Mouse (Mus musculus) midbrain, embryonic 15.5 days (tissue): ENCODE measurements at regions not wholly inside any gene's neighbourhood (a gene's known extent, or its start where the extent isn't known, plus 50 kb on each side); places are given as distances from the start of the nearest gene placed in this dataset.
"Not testable (repeated sequence)": the region's sequence is repeated elsewhere in the genome, so short reads cannot be mapped to it uniquely, and the experiment has no call there.

Experiments used
- ATAC-seq: fragments of 200-750 bp; cut with Nextera tagmentation; replicated peaks from 2 replicates; pipeline ENCODE4 v1.8.0; 2017; ENCODE audit warnings: moderate TSS enrichment
- H3K27ac ChIP-seq: fragments of 300-500 bp; sonication (generic); 2 replicates; pipeline ENCODE4 v1.5.1; 2015; ENCODE audit warnings: mild to moderate bottlenecking, inconsistent platforms
- H3K27me3 ChIP-seq: fragments of 300-500 bp; sonication (generic); replicated peaks from 2 replicates; pipeline ENCODE4 v1.6.1; 2015; ENCODE audit warnings: inconsistent platforms
- H3K36me3 ChIP-seq: fragments of 300-500 bp; sonication (generic); replicated peaks from 2 replicates; pipeline ENCODE4 v1.6.1; 2015; ENCODE audit warnings: inconsistent platforms
- H3K4me1 ChIP-seq: fragments of 300-500 bp; sonication (generic); 2 replicates; pipeline ENCODE4 v1.6.1; 2015; ENCODE audit warnings: inconsistent platforms
- H3K4me2 ChIP-seq: fragments of 300-500 bp; sonication (generic); 2 replicates; pipeline ENCODE4 v1.6.1; 2015; ENCODE audit warnings: inconsistent platforms, mild to moderate bottlenecking, moderate library complexity
- H3K4me3 ChIP-seq: fragments of 300-500 bp; sonication (generic); 2 replicates; pipeline ENCODE4 v1.5.1; 2015; ENCODE audit warnings: mild to moderate bottlenecking, inconsistent platforms
- H3K9ac ChIP-seq: fragments of 300-500 bp; sonication (generic); 2 replicates; pipeline ENCODE4 v1.6.1; 2015; ENCODE audit warnings: mild to moderate bottlenecking, inconsistent platforms
- H3K9me3 ChIP-seq: fragments of 300-500 bp; sonication (generic); 2 replicates; pipeline ENCODE4 v1.6.1; 2016; ENCODE audit warnings: inconsistent platforms
- WGBS: fragments of 180-500 bp; shearing (Covaris S2); methylation state at CpG from one replicate; pipeline ENCODE4 v1.1.7; 2015; ENCODE audit warnings: mixed read lengths; 5-methylcytosine and 5-hydroxymethylcytosine counted together

DNA sequence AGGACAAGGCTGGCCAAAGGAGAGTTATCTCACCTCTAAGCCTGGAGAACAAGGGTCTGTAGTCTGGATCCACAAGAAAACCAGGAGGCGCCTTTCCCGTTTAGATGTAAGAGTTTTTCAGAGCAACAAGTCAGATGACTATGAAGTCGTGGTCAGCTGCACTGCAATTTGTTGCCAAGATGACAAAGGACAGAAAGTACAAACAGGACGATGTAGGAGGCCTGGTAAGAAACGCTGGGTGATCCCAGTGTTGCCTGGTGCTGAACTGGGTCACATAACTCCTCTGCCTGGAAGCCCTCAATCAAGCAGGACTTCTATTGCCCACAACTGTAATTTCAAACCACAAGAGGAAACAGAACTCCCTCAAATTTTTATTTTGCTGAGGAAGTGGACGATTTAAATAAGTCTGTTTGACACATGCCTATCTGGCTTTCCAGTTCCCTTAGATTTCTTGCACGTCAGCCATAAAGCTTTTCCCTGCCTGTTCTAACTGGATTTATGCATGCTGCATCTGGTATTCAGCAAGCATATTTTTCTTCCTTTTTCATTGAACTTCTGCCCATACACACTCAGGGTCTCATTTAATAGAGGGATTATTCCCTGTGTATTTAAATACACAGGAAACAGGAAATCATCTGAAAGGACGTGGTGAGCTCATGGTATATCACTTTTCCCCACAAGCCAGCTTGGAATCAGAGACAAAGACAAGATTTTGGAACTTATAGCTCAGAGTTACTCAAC, 113.5 kb upstream of the Ahi1 start:
- H3K9ac ChIP-seq: no peak overlapping the region

DNA sequence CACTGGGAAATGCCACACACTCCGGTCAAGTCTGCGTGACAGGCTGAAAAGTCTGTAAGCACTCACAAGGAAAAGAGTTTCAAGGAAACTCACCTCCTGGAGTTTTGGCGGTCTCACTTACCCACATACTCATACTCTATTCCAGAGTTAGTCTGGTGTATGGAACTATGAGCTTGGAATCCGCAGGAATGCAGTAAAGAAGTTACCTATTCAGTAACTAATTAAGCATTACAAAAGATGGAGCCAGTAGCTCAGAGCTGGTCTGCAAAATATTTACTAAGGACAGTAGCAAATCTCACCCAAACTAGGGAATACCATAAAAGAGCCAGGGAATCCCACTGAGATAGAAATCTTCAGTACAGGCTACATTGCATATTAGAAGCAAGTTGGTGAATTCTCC, 111.9 kb upstream of the Pde7b start:
- not testable (repeated sequence) for ATAC-seq, H3K4me2 ChIP-seq, H3K4me3 ChIP-seq, H3K9ac ChIP-seq, H3K27ac ChIP-seq, H3K36me3 ChIP-seq, H3K9me3 ChIP-seq, H3K27me3 ChIP-seq, H3K4me1 ChIP-seq
- 61% methylated on average over 4 of the region's 4 CpGs for WGBS

More for the DNA sequence above, 113.5 kb upstream of the Ahi1 start:
- H3K4me2 ChIP-seq: no peak overlapping the region
- H3K27ac ChIP-seq: no peak overlapping the region
- H3K9me3 ChIP-seq: no peaks in the 10 kb centered on the region
- H3K4me3 ChIP-seq: no peak overlapping the region
- no peaks in the 10 kb centered on the region for H3K27me3 ChIP-seq
- peaks cover 4% of the 10 kb centered on the region for H3K4me1 ChIP-seq
- 71% methylated on average over 8 of the region's 8 CpGs for WGBS
- ATAC-seq: no peak
- no peaks in the 10 kb centered on the region for H3K36me3 ChIP-seq

DNA sequence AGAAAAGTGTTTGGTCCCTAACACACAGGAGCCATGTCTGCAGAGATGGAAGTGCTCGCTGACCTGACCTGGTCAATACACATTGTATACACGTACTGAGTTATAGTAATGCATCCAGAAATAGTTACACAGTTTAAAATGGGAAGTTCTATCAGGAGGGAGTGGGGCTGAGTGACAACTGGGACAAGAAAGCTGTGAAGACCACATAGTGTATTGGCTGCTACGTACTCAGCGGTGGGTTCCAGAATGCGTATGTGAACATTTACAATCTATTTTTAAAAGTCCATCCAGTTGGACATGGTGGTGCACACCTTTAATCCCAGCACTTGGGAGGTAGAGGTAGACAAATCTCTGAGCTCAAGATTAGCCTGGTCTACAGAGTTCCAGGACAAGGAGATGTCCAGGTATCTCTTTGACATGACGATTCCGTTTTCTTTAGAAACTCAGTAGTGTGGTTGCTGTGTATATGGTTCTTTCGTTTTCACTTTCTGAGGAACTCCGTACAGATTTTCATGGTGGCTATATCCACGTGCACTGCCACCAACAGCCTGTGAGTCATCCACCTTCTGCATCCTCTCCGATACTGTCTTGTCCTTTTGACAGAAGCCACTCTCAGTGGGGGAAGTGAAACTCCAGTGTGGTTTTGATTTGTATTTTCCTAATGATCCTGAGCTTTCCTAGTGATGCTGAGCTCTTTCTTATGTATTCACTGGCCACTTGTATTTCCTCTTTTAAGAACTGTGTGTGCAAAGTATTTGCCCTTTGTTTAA, 110.1 kb upstream of the Pde7b start:
- ATAC-seq: no peak
- Histone ChIP-seq H3K9me3 (no peaks in the 10 kb centered on the region), H3K4me3 (no peak overlapping the region), H3K27ac (no peak overlapping the region), H3K36me3 (no peaks in the 10 kb centered on the region), H3K9ac (no peak overlapping the region), H3K27me3 (no peaks in the 10 kb centered on the region), H3K4me2 (no peak overlapping the region), H3K4me1 (no peaks in the 10 kb centered on the region)
- 90% methylated on average over 11 of the region's 11 CpGs for WGBS

DNA sequence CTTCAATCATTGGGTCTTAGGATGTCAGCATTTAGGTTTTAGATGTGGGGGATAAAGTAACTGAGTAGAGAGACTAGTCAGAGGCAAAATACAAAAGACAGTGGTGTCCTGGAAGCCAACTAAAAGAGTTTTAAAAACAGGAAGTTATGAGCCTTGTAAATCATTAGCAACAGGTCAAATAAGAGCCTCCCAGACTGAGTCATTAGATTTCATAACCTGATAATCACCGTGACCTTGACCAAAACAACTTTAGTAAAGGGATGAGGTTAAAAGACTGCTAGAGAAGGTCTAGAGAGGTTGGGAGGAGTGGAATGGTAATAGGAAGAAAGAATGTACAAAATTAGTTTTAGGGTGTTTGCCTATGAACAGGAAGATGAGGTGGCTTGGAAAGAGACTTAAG, 103.4 kb upstream of the Pde7b start:
- ATAC-seq: no peak
- H3K4me3 ChIP-seq: no peak overlapping the region
- WGBS: 85% methylated on average over 1 of the region's 1 CpGs
- no peak overlapping the region for H3K9ac ChIP-seq
- no peaks in the 10 kb centered on the region for H3K36me3 ChIP-seq
- H3K9me3 ChIP-seq: no peaks in the 10 kb centered on the region
- H3K27ac ChIP-seq: no peak overlapping the region
- H3K4me1 ChIP-seq: no peaks in the 10 kb centered on the region
- H3K27me3 ChIP-seq: no peaks in the 10 kb centered on the region
- H3K4me2 ChIP-seq: no peak overlapping the region

DNA sequence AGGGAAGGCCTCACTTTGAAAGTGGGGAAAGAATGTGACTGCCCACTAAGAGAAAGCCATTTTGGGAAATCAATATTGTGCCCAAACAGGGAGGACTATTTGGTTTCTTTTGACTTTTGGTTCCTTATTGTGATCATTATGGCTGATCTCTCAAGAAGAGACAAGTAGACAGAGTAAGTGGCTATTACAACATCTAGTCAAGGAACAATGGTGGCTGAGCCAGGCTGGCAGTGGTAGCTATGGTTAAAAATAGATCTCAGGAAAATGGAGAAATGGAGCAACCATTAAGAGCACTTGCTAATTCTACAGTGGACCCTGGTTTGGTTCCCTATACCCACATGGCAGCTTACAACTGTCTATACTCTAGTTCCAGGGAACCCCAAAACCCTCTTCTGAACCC, 102.6 kb upstream of the Pde7b start:
- no peak overlapping the region for H3K27ac ChIP-seq
- no peak overlapping the region for H3K9ac ChIP-seq
- H3K4me1 ChIP-seq: no peaks in the 10 kb centered on the region
- no peak overlapping the region for H3K4me3 ChIP-seq
- no peaks in the 10 kb centered on the region for H3K27me3 ChIP-seq
- no peaks in the 10 kb centered on the region for H3K9me3 ChIP-seq
- H3K36me3 ChIP-seq: no peaks in the 10 kb centered on the region
- H3K4me2 ChIP-seq: no peak overlapping the region
- no peak for ATAC-seq

DNA sequence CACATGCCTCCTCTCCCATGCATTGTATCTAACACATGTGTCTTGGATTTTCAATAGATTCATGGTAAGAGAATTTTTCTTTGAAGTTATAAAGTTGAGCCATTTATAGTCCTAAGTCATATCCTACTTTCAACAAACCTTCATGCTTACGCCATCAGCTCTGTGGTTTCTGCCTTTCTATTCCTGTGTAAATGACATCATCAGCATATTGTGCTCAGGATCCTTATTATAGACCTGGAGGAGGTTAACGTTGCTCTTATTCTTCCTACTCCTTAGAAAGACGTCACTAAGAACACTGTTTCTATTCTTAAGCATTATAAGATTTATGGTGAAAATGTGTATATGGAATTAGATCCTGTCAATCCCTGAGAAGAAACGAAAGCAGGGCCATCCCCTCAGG, 93.7 kb upstream of the Pde7b start:
- Histone ChIP-seq H3K27ac (no peak overlapping the region), H3K36me3 (no peaks in the 10 kb centered on the region), H3K4me2 (no peak overlapping the region), H3K4me3 (no peak overlapping the region), H3K9ac (no peak overlapping the region), H3K9me3 (no peaks in the 10 kb centered on the region), H3K4me1 (no peaks in the 10 kb centered on the region), H3K27me3 (no peaks in the 10 kb centered on the region)
- WGBS: 79% methylated on average over 4 of the region's 4 CpGs
- no peak for ATAC-seq

DNA sequence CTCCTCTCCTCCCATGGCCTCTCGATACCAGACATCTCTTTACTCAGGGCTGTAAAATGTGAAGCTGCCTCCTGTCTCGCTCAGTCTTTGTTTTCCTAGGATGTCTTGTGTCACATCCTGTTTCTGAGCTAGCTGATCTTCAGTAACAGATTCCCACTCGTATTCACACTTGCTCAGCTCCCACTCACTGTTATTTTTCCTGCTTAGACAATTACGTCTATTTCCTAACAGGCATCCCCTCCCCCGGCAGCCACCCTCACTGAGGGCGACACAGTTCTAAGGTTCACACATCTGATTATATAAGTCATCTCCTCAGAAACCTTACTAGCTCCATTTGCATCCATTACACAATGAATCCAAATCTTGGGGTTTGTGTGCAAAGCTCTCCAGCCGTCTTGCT, 74.9 kb upstream of the Pde7b start:
- H3K4me3 ChIP-seq: no peak overlapping the region
- no peak overlapping the region for H3K4me2 ChIP-seq
- no peak overlapping the region for H3K9ac ChIP-seq
- ATAC-seq: no peak
- WGBS: 67% methylated on average over 7 of the region's 7 CpGs
- no peaks in the 10 kb centered on the region for H3K9me3 ChIP-seq
- no peak overlapping the region for H3K27ac ChIP-seq
- H3K36me3 ChIP-seq: no peaks in the 10 kb centered on the region
- H3K4me1 ChIP-seq: no peaks in the 10 kb centered on the region
- no peaks in the 10 kb centered on the region for H3K27me3 ChIP-seq

DNA sequence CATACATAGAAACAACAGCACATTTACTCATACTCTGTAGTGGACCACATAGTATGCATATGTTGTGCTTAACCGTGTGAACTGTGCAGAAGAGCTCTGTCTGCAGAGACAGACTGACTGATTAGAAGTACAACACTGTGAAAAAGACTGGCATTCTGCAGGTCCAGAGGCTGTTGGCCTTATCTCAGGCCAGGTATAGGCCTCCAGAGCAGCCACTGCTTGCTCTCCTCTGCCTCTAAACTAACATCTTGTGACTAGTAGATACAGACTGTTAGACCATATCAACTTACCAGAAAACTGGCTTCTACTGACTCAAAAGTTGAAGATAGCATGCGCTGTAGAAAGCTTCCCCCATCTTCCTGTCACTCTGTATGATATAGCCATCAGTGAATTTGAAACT, 73.5 kb upstream of the Pde7b start:
- Histone ChIP-seq H3K9me3 (no peaks in the 10 kb centered on the region), H3K27ac (no peak overlapping the region), H3K4me1 (no peaks in the 10 kb centered on the region), H3K36me3 (no peaks in the 10 kb centered on the region), H3K4me3 (no peak overlapping the region), H3K9ac (no peak overlapping the region), H3K4me2 (no peak overlapping the region), H3K27me3 (no peaks in the 10 kb centered on the region)
- no peak for ATAC-seq
- WGBS: 90% methylated on average over 2 of the region's 2 CpGs

DNA sequence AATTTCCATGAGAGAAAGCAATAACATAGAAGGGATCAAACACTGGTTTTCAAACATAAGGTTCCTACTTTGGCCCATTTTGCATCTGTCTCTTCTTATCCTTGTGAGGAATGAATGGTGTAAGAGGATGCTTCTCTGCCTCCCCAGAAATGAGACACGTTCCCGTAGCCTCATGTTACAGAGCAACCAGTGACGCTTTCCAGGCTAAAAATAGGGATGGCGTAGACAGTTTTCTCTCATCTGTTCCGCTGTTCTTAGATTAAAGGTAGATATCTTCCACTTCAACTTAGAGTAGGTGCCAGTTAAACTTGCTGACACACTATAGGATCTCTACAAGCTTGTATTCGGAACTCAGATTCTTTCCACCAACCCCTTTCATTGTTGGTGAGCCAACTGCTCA, 69.1 kb upstream of the Pde7b start:
- no peaks in the 10 kb centered on the region for H3K36me3 ChIP-seq
- H3K27me3 ChIP-seq: no peaks in the 10 kb centered on the region
- no peaks in the 10 kb centered on the region for H3K4me1 ChIP-seq
- WGBS: 90% methylated on average over 6 of the region's 6 CpGs
- H3K4me2 ChIP-seq: no peak overlapping the region
- ATAC-seq: no peak
- H3K4me3 ChIP-seq: no peak overlapping the region
- no peak overlapping the region for H3K27ac ChIP-seq
- H3K9me3 ChIP-seq: no peaks in the 10 kb centered on the region
- no peak overlapping the region for H3K9ac ChIP-seq

DNA sequence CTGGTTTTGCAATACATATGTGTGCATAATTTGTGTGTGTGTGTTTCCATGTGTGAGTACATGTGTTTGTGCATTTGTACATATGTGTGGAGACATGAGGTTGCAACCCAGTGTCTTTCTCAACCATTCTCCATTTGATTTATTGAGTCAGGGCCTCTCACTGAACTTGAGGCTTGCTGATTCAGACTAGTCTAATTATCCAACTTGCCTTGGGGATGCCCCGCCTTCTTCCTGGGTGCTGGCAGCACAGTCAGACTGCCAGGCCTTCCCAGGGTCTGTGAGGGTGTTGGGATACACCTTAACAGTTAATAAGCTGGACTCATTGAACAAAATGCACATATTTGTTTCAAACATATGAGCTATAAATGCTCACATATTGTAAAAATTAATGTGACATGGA, 56.1 kb upstream of the Pde7b start:
- no peak overlapping the region for H3K4me2 ChIP-seq
- H3K4me1 ChIP-seq: 0 out of 2 replicates have a peak, but pooled peaks cover 3% of the 10 kb centered on the region
- H3K4me3 ChIP-seq: no peak overlapping the region
- ATAC-seq: no peak
- no peaks in the 10 kb centered on the region for H3K9me3 ChIP-seq
- no peaks in the 10 kb centered on the region for H3K27me3 ChIP-seq
- no peaks in the 10 kb centered on the region for H3K36me3 ChIP-seq
- no peak overlapping the region for H3K27ac ChIP-seq
- WGBS: 96% methylated on average over 1 of the region's 1 CpGs
- no peak overlapping the region for H3K9ac ChIP-seq

DNA sequence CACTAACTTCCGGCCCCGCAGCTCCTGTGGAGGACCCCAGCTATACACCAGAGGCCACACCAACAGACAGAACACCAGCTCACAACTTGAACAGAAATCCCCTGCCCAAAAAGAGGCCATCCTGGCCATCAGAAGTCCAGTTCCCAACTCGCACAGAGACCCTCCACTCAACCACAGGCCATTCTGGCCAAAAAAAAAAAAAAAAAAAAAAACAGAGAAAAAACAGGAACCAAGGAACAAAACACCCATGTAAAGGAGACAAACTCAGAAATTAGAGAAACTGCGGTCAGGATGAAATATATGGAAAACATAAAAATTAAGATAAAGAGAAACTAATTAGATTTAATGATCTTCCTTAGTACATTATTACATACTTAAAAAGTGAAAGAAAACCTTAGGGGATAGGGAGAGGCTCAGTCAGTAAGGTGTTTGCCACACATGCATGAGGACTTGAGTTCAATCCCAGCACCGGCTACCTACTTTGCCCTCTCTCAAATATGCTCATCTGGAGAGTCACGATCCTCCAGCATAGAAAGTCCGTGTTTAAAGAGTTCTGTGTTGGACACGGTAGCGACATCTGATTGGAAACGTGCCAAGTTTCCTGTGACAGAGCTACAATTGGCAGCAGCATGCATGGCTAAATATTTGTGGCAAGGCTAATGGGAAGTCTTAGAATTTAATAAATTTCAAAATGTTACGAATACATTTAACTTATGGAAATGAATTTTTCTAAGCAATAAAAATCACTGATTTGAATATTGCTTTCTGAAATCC, 51.9 kb upstream of the Pde7b start:
- Histone ChIP-seq H3K9ac (no peak overlapping the region), H3K27me3 (no peaks in the 10 kb centered on the region), H3K4me3 (no peak overlapping the region), H3K4me2 (no peak overlapping the region), H3K9me3 (no peaks in the 10 kb centered on the region), H3K27ac (no peak overlapping the region), H3K4me1 (0 out of 2 replicates have a peak, but pooled peaks cover 3% of the 10 kb centered on the region), H3K36me3 (no peaks in the 10 kb centered on the region)
- no peak for ATAC-seq
- 68% methylated on average over 11 of the region's 11 CpGs for WGBS

DNA sequence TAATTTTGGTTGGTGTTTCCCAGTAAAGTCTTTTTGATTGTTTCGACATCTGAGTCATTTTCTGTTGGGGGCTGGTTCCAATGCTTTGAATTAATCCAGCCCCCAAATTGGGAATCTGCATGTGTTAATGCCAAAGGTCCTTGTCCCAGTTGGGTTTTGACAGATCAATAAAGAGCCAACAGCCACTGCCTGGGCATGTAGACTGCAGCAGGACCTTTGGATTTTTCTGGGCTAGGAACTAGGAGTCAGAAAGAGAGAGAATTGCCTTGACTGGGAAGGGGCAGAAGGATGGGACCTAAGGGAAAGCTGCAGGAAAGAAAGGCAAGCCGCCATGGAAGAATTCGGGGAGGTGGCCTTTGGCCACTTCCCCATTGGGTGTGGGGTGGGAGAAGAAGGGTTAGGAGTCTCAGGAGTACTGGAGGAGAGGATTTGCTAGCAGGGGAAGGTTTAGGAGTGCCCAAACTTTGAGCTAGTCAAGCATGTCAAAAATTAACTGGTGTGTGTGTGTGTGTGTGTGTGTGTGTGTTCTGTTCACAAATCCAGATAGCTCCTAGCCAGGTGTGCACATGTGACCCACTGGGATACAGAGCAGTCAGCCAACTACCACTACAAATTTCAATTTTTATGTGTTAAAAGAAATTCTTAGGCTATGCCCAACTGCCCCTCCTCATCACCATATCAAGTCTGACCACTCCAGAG, 51.0 kb upstream of the Pde7b start:
- Histone ChIP-seq H3K36me3 (no peaks in the 10 kb centered on the region), H3K9me3 (no peaks in the 10 kb centered on the region), H3K9ac (no peak overlapping the region), H3K27me3 (no peaks in the 10 kb centered on the region), H3K27ac (no peak overlapping the region), H3K4me1 (0 out of 2 replicates have a peak, but pooled peaks cover 3% of the 10 kb centered on the region), H3K4me2 (no peak overlapping the region), H3K4me3 (no peak overlapping the region)
- ATAC-seq: no peak
- 96% methylated on average over 3 of the region's 3 CpGs for WGBS
